Mouse (Mus musculus) forebrain, embryonic 11.5 days (tissue): ENCODE measurements at regions not wholly inside any gene's neighbourhood (a gene's known extent, or its start where the extent isn't known, plus 50 kb on each side); places are given as distances from the start of the nearest gene placed in this dataset.

Experiments
- ATAC-seq: fragments of 200-750 bp; cut with Nextera tagmentation; replicated peaks from 2 replicates; pipeline ENCODE4 v1.8.0; 2017; ENCODE audit warnings: moderate TSS enrichment; ENCODE audit not compliant: low FRiP score
- DNase-seq: peaks from one replicate; pipeline ENCODE4 v3.0.0-alpha.2; 2017; ENCODE audit warnings: low spot score
- H3K27ac ChIP-seq: fragments of 300-500 bp; sonication (generic); 2 replicates; pipeline ENCODE4 v1.5.1; 2014; ENCODE audit warnings: low read depth, low read length
- H3K27me3 ChIP-seq: fragments of 300-500 bp; sonication (generic); 2 replicates; pipeline ENCODE4 v1.6.1; 2014; ENCODE audit warnings: mild to moderate bottlenecking, low read length, mixed read lengths; ENCODE audit not compliant: control insufficient read depth, insufficient read depth
- H3K36me3 ChIP-seq: fragments of 300-500 bp; sonication (generic); 2 replicates; pipeline ENCODE4 v1.6.1; 2014; ENCODE audit warnings: mild to moderate bottlenecking, low read length, moderate library complexity, mixed read lengths; ENCODE audit not compliant: control insufficient read depth, insufficient read depth
- H3K4me1 ChIP-seq: fragments of 300-500 bp; sonication (generic); replicated peaks from 2 replicates; pipeline ENCODE4 v1.6.1; 2014; ENCODE audit warnings: low read length, mixed read lengths; ENCODE audit not compliant: control insufficient read depth, insufficient read depth
- H3K4me2 ChIP-seq: fragments of 300-500 bp; sonication (generic); 2 replicates; pipeline ENCODE4 v1.6.1; 2014; ENCODE audit warnings: low read depth, mild to moderate bottlenecking, low read length, moderate library complexity, mixed read lengths; ENCODE audit not compliant: severe bottlenecking
- H3K4me3 ChIP-seq: fragments of 300-500 bp; sonication (generic); 2 replicates; pipeline ENCODE4 v1.5.1; 2014; ENCODE audit warnings: low read depth, low read length
- H3K9ac ChIP-seq: fragments of 300-500 bp; sonication (generic); 2 replicates; pipeline ENCODE4 v1.6.1; 2014; ENCODE audit warnings: low read length
- H3K9me3 ChIP-seq: fragments of 300-500 bp; sonication (generic); 2 replicates; pipeline ENCODE4 v1.6.1; 2016; ENCODE audit warnings: low read length, mixed read lengths; ENCODE audit not compliant: control insufficient read depth
- WGBS: fragments of 180-500 bp; shearing (Covaris S2); extraction: QIAGEN DNeasy Blood & Tissue Kit; methylation state at CpG from one replicate; pipeline ENCODE4 v1.1.7; 2014; 5-methylcytosine and 5-hydroxymethylcytosine counted together

DNA sequence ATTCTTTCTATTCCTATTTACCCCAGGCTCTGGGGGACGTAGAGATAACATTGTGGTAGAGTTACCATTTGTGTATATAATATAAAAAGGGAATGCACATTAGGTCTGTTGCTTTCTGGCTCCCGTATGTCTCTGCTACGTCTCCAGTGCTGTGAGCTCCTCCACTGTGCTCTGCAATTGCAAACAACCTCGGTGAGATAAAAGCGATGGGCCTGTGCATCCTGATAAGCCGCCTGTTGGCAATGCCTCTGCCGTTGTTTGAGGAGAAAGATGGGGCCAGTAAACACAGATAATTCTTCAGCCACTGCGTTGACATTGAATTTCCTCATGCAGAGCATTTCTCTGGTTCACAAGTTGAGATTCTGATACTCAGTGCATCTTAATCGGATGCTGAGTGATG, 424.9 kb downstream of the Cbln4 start:
- Histone ChIP-seq H3K4me1 (no peaks in the 10 kb centered on the region), H3K4me3 (no peak overlapping the region), H3K9ac (no peak overlapping the region), H3K27me3 (no peaks in the 10 kb centered on the region), H3K36me3 (no peaks in the 10 kb centered on the region), H3K4me2 (no peak overlapping the region), H3K9me3 (no peaks in the 10 kb centered on the region), H3K27ac (no peak overlapping the region)
- DNase-seq (no peak), ATAC-seq (no peak)
- WGBS: 83% methylated on average over 9 of the region's 9 CpGs

DNA sequence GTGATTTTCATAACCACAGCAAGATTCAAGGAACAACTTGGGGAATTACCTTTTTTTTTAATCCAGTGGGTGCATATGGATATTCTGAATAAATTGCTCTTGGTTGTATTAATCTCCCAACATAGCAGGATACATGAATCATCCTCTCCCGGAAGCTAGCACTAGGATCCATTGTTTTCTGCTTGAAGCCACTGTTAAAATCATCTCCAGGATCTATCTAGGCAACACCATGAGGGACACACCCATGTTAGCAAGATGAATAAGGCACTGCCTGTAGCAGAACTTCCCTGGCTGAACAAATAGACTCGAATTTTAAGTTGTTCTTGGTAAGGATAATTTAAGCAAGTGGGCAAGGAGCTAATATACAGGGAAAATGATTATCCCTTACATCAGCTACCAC, 427.8 kb downstream of the Cbln4 start:
- Histone ChIP-seq H3K27ac (no peak overlapping the region), H3K9me3 (no peaks in the 10 kb centered on the region), H3K36me3 (no peaks in the 10 kb centered on the region), H3K27me3 (no peaks in the 10 kb centered on the region), H3K4me1 (no peaks in the 10 kb centered on the region), H3K9ac (no peak overlapping the region), H3K4me2 (no peak overlapping the region), H3K4me3 (no peak overlapping the region)
- ATAC-seq: no peak
- WGBS: 76% methylated on average over 2 of the region's 2 CpGs
- no peak for DNase-seq

DNA sequence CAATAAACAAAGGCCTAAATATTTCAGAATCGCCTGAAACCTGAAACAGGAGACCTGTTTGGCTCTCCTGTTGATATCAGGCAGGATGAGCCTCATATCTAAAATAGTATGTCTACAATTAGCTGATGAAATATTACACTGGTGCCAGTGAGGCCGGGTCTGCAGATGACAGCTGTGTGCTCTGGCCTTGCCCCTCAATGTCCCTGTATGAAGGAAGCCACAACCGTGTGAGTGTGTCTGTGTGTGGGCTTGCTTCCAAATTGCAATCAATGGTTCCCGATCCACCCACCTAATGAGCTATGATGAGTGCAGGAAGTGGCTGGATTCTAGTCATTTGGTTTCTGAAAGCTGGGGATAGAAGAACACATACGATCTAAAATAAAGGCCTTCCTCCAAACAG, 438.2 kb downstream of the Cbln4 start:
- no peak overlapping the region for H3K4me2 ChIP-seq
- H3K4me3 ChIP-seq: no peak overlapping the region
- H3K4me1 ChIP-seq: no peaks in the 10 kb centered on the region
- DNase-seq: no peak
- ATAC-seq: no peak
- H3K27me3 ChIP-seq: no peaks in the 10 kb centered on the region
- H3K9ac ChIP-seq: no peak overlapping the region
- H3K27ac ChIP-seq: no peak overlapping the region
- 87% methylated on average over 5 of the region's 5 CpGs for WGBS
- H3K9me3 ChIP-seq: no peaks in the 10 kb centered on the region
- no peaks in the 10 kb centered on the region for H3K36me3 ChIP-seq

DNA sequence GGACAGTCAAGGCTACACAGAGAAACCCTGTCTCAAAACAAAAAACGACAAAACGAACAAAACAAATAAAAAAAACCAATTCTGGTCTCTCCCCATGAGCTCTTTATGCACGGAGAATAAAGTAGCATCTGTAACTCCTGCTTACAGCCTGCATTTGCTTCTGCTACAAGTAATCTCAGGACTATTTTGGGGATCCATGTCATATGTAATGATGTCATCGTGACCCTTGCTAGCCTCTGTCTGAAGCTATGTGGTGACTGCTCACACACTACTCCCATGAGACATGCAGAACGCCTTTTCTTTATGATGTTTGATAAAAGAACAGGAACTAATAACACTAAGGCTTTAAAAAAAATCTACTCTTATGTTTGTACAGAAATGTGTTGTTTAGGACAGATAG, 448.0 kb downstream of the Cbln4 start:
- H3K9ac ChIP-seq: no peak overlapping the region
- no peaks in the 10 kb centered on the region for H3K9me3 ChIP-seq
- no peak for ATAC-seq
- no peak overlapping the region for H3K4me3 ChIP-seq
- no peak overlapping the region for H3K27ac ChIP-seq
- DNase-seq: no peak
- H3K4me1 ChIP-seq: no peaks in the 10 kb centered on the region
- 85% methylated on average over 5 of the region's 5 CpGs for WGBS
- H3K36me3 ChIP-seq: no peaks in the 10 kb centered on the region
- peaks cover 29% of the 10 kb centered on the region for H3K27me3 ChIP-seq
- H3K4me2 ChIP-seq: no peak overlapping the region

DNA sequence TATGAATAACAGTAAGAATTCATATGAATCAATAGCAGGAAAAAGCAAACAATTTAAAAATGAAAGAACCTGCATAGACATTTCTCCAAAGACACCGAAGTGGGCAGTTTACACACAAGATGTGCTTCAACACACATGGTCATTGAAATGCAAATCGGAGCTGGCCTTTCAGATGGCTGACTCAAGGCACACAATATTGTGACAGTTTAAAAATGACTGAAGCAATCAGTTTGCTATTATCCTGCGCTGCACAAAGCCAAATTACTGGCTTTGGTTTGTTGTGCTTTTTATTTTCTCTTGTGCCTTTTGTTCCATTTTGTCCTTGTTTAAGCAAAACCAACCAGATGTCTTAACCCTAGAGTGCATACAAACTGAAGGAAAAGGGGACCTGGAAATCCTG, 449.4 kb downstream of the Cbln4 start:
- no peak overlapping the region for H3K9ac ChIP-seq
- DNase-seq (no peak), ATAC-seq (no peak)
- 35% methylated on average over 3 of the region's 3 CpGs for WGBS
- H3K4me2 ChIP-seq: no peak overlapping the region
- H3K36me3 ChIP-seq: no peaks in the 10 kb centered on the region
- H3K4me1 ChIP-seq: no peaks in the 10 kb centered on the region
- no peak overlapping the region for H3K27ac ChIP-seq
- H3K27me3 ChIP-seq: peaks cover 29% of the 10 kb centered on the region
- H3K4me3 ChIP-seq: no peak overlapping the region
- H3K9me3 ChIP-seq: no peaks in the 10 kb centered on the region

DNA sequence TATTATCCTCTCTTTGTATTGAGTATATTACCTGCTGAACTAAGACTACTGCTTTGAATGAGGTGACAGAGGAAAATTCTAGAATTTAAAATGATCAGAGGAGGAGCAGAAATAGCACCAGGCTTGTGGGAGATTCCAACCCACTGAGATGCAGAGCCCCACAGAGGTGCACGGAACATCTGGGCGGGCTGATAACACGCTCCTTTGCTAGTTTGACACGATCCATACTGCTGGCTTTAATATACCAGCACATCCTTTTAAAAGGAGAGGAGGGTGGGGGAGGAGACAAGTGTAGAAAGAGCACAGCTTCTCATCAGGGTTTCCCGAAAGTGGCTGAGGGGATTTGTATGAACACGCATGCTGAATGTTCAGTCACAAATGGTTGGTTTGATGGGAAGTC, 451.0 kb downstream of the Cbln4 start:
- DNase-seq: no peak
- no peaks in the 10 kb centered on the region for H3K9me3 ChIP-seq
- H3K4me2 ChIP-seq: no peak overlapping the region
- WGBS: 93% methylated on average over 6 of the region's 6 CpGs
- H3K27ac ChIP-seq: no peak overlapping the region
- no peaks in the 10 kb centered on the region for H3K36me3 ChIP-seq
- no peak overlapping the region for H3K9ac ChIP-seq
- ATAC-seq: no peak
- no peaks in the 10 kb centered on the region for H3K4me1 ChIP-seq
- H3K27me3 ChIP-seq: peaks cover 29% of the 10 kb centered on the region
- H3K4me3 ChIP-seq: no peak overlapping the region

DNA sequence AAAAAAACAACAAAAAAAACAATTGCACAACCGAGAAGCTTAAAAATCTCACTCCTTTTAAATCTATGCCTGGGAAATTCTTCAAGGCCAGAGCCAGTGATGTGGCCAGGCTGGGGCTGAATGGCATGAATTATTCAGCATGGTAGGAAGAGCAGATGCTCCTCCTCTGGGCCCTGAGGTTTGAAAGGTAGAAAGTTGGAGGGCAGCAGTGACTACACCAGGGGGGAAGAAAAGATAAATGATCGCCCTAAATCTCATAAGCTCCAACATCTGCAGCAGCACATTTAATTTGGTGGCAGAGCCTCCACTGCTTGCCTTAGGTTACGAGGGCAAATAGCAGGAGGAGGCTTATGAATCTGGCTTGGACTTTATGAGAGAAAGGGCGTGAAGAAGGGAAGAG, 455.1 kb downstream of the Cbln4 start:
- DNase-seq (no peak), ATAC-seq (no peak)
- H3K36me3 ChIP-seq: no peaks in the 10 kb centered on the region
- H3K4me3 ChIP-seq: no peak overlapping the region
- peaks cover 12% of the 10 kb centered on the region for H3K27me3 ChIP-seq
- H3K4me1 ChIP-seq: no peaks in the 10 kb centered on the region
- H3K4me2 ChIP-seq: no peak overlapping the region
- H3K27ac ChIP-seq: no peak overlapping the region
- no peaks in the 10 kb centered on the region for H3K9me3 ChIP-seq
- no peak overlapping the region for H3K9ac ChIP-seq
- WGBS: 60% methylated on average over 4 of the region's 4 CpGs

DNA sequence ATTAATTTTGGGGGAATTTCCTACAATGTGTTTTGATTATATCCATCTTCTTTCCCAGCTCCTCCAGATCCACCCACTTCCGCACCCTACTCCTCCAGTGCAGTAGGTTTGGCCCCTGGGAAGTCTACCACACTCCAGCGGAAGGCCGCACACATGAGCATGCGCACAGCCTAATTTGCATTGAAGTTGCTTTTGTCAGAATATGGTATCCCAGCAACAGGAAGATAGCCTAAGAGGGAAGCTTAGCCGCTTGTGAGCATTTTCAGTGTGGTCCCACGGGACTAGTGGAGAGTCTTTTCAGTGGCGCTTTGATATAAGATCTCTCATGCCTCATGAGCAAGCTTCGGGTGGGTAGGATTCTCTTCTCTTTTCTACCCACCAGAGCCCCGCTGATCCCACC, 455.6 kb downstream of the Cbln4 start:
- H3K27ac ChIP-seq: no peak overlapping the region
- WGBS: 60% methylated on average over 9 of the region's 9 CpGs
- H3K27me3 ChIP-seq: peaks cover 12% of the 10 kb centered on the region; the same call in 1 of the 2 replicates
- DNase-seq (peak; percentile 52), ATAC-seq (peak; percentile 60)
- no peak overlapping the region for H3K4me2 ChIP-seq
- no peak overlapping the region for H3K9ac ChIP-seq
- no peak overlapping the region for H3K4me3 ChIP-seq
- no peaks in the 10 kb centered on the region for H3K9me3 ChIP-seq
- no peaks in the 10 kb centered on the region for H3K36me3 ChIP-seq
- no peaks in the 10 kb centered on the region for H3K4me1 ChIP-seq

DNA sequence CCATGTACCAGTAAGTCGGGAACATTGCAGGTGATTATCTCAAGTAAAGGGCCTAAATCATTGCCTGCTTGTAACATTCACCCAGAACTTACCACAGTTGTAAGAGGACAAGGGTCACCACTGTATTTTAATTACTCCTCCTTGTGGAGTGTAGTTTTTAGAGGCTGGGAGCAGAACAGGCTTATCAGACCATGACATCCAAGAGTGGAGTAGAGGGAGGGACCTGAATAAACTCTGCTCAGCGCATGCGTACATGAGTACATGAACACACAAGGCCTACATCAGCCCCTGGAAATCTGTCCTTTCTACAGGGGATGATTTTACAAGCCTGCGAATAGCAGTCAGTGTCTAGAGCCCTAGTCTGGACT, 456.4 kb downstream of the Cbln4 start:
- Histone ChIP-seq H3K4me2 (no peak overlapping the region), H3K4me1 (no peaks in the 10 kb centered on the region), H3K4me3 (no peak overlapping the region), H3K27me3 (peaks cover 7% of the 10 kb centered on the region; the same call in 1 of the 2 replicates), H3K9ac (no peak overlapping the region), H3K36me3 (no peaks in the 10 kb centered on the region), H3K9me3 (no peaks in the 10 kb centered on the region), H3K27ac (no peak overlapping the region)
- no peak for DNase-seq
- WGBS: 95% methylated on average over 4 of the region's 4 CpGs
- no peak for ATAC-seq
